Mouse (Mus musculus): ENCODE measurements around the gene Luc7l3. TPM values are rescaled to one million over a fixed set of nuclear protein-coding genes. Genes with fewer than 3 reads are reported as not detected.
A peak's percentile ranks its signal among the peaks of the same experiment; 100 is the strongest.

Luc7l3 gene
- polyA plus RNA-seq, 2 experiments from 2014 or later = 153 to 164 TPM

- no peak for ATAC-seq
Measured at GRCm38 (mm10) chr11:94336551-94336950, 14.8 kb upstream of the Luc7l3 start.

GRCm38 (mm10) chr11:94334386-94334968 lies 12.7 kb upstream of the Luc7l3 start:
- ATAC-seq = no peak

GRCm38 (mm10) chr11:94332726-94333125 lies 10.9 kb upstream of the Luc7l3 start:
- no peak for ATAC-seq

GRCm38 (mm10) chr11:94330211-94330610 lies 8.4 kb upstream of the Luc7l3 start:
- no peak for ATAC-seq

GRCm38 (mm10) chr11:94329270-94329891 lies 7.6 kb upstream of the Luc7l3 start:
- no peak for ATAC-seq

- ATAC-seq = no peak
Measured at GRCm38 (mm10) chr11:94328644-94329025, 6.8 kb upstream of the Luc7l3 start.

GRCm38 (mm10) chr11:94327693-94328643 lies 6.2 kb upstream of the Luc7l3 start, which contains the start of gene Ankrd40:
Gene Ankrd40 (plus strand): TSS chr11:94328001.
- ATAC-seq = peak; percentile 76

- ATAC-seq = no peak
Measured at GRCm38 (mm10) chr11:94326961-94327411, 5.2 kb upstream of the Luc7l3 start.

- no peak for ATAC-seq
Measured at GRCm38 (mm10) chr11:94324618-94325017, 2.8 kb upstream of the Luc7l3 start.

- no peak for ATAC-seq
Measured at GRCm38 (mm10) chr11:94323271-94323925, 1.6 kb upstream of the Luc7l3 start.

GRCm38 (mm10) chr11:94322636-94323035 lies 848 bp upstream of the Luc7l3 start:
- no peak for ATAC-seq

GRCm38 (mm10) chr11:94320969-94321930 lies 538 bp downstream of the Luc7l3 start:
- ATAC-seq = peak; percentile 63

GRCm38 (mm10) chr11:94318056-94318455 lies 3.7 kb downstream of the Luc7l3 start:
- no peak for ATAC-seq

- ATAC-seq = no peak
Measured at GRCm38 (mm10) chr11:94317515-94317914, 4.3 kb downstream of the Luc7l3 start.

GRCm38 (mm10) chr11:94317014-94317413 lies 4.8 kb downstream of the Luc7l3 start:
- no peak for ATAC-seq

- ATAC-seq = no peak
Measured at GRCm38 (mm10) chr11:94316528-94316927, 5.3 kb downstream of the Luc7l3 start.

GRCm38 (mm10) chr11:94315308-94315707 lies 6.5 kb downstream of the Luc7l3 start:
- no peak for ATAC-seq

- no peak for ATAC-seq
Measured at GRCm38 (mm10) chr11:94314098-94314652, 7.6 kb downstream of the Luc7l3 start.

- no peak for ATAC-seq
Measured at GRCm38 (mm10) chr11:94312733-94313132, 9.1 kb downstream of the Luc7l3 start.

GRCm38 (mm10) chr11:94294996-94295845 lies 26.6 kb downstream of the Luc7l3 start:
- ATAC-seq = no peak

Measured in CD4-positive, CD25-positive, alpha-beta regulatory T cell, adult 4 months (primary cell).